Mouse (Mus musculus) right cerebral cortex, postnatal 14 days (tissue): ENCODE measurements around the gene Psen1.
A peak's percentile ranks its signal among the peaks of the same experiment; 100 is the strongest.

ENCODE experiments used
- DNase-seq: peaks from one replicate; pipeline ENCODE4 v3.0.0; 2022

Gene Psen1

GRCm38 (mm10) chr12:83687934-83688315 lies at the start of gene Psen1:
Gene Psen1, plus strand, starts transcription at chr12:83688152.
- DNase-seq = peak; percentile 93

GRCm38 (mm10) chr12:83641233-83641632 lies 46.7 kb upstream of the Psen1 start:
- no peak for DNase-seq

DNA sequence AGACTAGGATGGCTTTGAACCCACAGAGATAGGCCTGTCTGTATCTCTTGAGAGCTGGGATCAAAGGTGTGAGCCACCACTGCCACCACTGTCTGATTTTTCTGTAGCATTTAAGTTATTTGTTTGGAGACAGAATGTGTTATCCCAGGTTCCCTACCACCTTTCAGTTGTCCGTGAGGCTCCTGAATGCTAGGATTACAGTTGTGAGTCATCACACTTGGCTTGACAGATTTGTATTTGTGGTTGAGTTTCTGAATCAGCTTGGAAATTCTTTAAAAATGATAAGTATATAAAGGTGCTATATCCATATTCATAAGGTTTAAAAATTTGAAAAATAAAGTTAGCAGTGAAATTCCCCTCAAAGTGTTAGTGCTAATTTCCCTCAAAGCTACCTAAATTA lies 44.8 kb upstream of the Psen1 start:
- no peak for DNase-seq

DNA sequence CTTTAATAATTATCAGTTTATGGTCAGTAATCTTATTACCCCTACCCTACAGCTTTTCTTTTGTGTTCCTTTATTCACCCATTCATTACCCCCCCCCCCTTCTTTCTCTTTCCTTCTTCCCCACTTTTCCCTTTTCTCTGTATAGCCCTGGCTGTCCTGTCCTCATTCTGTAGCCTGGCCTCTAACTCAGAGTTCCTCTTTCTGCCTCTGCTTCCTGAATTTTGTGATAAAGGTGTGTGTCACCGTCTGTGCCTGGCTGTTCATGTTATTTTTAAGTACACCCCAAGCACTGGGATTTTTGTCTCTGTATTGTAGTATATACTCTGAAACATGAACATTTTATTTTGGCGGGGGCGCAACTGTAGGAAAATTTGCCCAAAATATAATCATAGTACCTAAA lies 37.6 kb upstream of the Psen1 start:
- DNase-seq = no peak

DNA sequence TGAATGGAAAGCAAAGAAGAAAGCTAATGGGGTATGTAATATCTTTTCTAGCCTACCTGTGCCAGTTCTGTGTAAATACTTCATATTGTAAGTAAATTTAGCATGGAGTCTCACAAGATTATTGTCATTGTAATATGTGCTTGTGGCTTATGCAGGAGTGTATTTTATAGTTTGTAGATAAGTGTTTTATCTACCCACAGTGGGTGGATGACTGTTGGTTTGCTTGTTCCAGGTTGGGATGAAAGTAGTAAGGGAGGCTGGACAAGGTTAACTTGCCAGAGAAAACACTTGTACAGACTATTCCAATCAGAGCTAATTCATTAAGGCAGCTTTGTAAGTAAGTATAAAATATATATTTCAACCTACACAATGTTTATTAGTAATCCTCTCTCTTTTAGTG lies 36.5 kb upstream of the Psen1 start:
- DNase-seq = no peak

DNA sequence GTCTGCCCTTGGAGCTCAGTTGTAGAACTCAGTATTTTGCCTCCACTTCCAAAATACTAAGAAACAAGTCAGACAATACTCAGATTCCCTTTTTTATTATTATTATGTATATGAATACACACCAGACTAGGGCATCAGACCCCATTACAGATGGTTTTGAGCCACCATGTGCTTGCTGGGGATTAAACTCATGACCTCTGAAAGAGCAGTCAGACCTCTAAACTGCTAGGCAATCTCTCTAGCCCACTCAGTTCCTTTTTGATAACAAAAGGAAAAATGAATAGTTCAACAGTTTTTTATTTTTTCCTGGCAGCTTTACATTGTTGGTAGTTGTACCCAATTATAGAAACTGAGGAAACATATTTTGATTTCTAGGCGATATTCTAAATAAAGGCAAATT lies 2.5 kb upstream of the Psen1 start:
- DNase-seq = no peak

- DNase-seq = no peak
Observed at GRCm38 (mm10) chr12:83686575-83687350, 1.2 kb upstream of the Psen1 start.

- peak; percentile 34 for DNase-seq
Observed at GRCm38 (mm10) chr12:83688316-83689086, 549 bp downstream of the Psen1 start.

GRCm38 (mm10) chr12:83689087-83689432 lies 1.1 kb downstream of the Psen1 start:
- DNase-seq = no peak

- DNase-seq = no peak
Observed at GRCm38 (mm10) chr12:83694011-83694410, 6.1 kb downstream of the Psen1 start.

GRCm38 (mm10) chr12:83694669-83695068 lies 6.7 kb downstream of the Psen1 start:
- no peak for DNase-seq

DNA sequence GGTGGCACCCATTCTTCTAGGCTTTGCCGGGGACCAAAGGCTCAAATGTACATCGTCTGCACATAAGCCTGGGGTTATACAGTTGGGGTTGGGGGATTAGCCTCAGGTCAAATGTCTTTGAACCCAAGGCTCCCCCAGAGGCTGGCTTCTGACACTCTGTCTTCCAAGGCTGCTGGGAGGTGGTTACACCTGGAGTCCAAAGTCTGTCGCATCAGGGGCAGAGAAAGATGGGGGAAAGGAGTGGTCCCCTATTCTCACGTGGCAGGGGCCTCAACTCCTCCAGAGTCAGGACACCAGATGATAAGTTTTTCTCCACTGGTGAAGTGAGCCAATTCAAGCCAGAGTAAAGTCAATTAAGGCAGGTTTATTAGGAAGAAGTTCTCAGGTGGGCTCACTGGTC lies 10.7 kb downstream of the Psen1 start:
- DNase-seq = no peak

GRCm38 (mm10) chr12:83701608-83702007 lies 13.7 kb downstream of the Psen1 start:
- DNase-seq = no peak

GRCm38 (mm10) chr12:83702796-83703195 lies 14.8 kb downstream of the Psen1 start:
- DNase-seq = no peak

GRCm38 (mm10) chr12:83706951-83707350 lies 19.0 kb downstream of the Psen1 start:
- no peak for DNase-seq

DNA sequence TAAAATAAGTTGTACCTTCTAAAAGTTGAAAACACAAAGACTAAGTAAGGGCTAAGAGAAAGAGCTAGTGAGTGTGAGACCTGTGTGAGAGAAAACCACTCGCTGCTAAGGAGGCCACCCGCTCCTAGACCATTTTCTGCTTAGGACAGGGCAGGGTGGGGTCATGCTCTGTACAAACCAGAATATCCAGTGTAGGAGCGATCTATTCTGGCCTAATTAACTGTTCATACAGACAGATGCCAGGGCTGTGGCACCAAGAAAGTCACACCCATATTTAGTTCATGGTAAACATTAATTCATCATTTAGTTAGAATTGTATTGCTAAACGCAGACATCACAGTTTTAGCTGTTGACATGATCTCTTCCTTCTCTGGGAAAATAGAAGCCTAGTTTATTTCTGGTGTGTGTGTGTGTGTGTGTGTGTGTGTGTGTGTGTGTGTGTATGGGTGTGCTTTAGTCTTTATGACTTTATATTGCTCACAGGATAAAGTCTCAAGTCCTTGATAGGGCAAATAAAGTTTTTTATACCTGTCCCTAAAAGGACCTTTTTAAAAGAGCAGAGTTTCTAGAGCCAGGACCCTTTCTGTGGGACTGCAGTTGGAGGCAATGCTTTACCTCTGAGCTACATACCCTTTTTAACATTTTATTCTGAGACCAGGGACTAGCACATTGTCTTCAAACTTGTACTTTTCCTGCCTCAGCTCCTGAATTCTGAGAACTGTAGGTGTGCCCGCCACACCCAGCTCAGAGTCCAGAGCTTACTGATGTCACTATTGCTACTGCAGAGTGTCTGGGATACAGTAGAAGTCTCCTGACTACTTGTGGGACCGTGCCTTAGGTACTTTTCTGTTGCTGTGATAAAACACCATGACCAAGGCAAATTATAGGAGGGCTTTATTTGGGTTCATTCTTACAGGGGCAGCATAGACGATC lies 20.5 kb downstream of the Psen1 start:
- DNase-seq = no peak

DNA sequence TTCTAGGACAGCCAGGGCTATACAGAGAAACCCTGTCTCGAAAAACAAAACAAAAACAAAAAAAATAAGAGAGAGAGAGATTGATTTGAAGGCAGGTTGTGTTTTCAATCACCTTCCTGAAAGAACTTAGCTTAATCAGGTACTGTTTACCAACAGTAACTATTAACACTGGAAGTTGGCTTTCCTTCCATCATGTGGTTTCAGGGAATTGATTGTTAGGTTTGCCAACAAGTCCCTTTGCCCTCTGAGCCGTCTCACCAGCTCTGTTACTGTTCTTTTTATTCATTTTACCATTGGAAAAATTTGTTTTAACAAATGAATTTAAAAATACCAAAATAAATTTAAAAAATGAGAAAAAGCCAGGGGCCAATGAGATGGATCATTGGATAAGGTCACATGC lies 22.0 kb downstream of the Psen1 start:
- no peak for DNase-seq

DNA sequence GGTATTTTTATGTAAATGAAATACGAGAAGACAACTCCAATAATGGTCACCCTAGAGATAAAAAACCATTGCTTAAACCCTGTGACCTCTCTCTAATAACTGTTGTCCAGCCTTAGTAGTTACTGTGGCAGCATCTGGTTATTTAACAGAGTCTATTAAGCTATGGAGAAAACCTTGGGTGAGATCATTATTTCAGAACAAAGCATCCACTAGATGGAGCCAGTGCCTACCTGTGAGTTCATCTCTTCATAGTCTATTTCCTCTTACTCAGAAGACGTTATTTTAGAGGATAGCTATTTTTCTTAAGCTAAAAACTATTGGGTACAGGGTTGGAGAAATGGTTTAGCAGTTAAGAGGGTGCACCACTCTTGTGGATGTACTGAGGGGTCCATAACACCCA lies 25.8 kb downstream of the Psen1 start:
- no peak for DNase-seq

DNA sequence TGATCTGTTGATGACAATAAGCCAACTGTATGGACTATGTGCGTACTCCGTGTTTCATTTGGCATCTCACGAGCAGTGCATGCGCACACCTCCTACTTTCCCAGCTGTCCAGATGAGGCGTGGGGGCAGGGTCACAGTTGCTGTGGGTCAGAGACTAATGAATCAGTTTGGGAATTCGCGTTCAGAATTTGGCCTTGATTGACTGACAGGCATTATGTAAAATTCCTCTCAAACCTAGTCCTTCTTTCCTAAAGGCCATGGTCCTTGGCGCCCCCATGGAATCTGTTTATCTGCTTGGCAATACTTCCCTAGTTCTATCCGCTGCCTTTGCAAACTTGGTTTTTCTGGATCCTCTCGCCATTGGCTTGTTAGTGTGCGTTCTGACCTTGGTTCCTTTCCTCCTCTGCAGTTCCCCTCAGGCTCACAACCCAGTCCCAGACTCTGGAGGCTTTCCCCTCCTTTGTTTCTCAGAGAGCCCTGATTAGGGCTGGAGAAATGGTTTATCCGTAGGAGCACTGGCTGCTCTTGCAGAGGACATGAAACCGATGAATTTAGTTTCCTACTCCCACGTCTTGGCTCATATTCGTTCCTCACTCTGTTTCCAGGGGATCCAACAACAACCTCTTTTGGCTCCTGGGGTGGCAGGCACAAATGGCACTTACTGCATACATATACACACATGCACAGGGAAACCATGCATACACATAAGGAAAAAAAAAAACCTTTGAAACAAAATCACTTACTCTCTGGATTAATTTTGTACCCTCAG lies 28.6 kb downstream of the Psen1 start:
- DNase-seq = no peak

- no peak for DNase-seq
Observed at GRCm38 (mm10) chr12:83719431-83719830, 31.5 kb downstream of the Psen1 start.

GRCm38 (mm10) chr12:83721281-83721680 lies 33.3 kb downstream of the Psen1 start:
- no peak for DNase-seq

DNA sequence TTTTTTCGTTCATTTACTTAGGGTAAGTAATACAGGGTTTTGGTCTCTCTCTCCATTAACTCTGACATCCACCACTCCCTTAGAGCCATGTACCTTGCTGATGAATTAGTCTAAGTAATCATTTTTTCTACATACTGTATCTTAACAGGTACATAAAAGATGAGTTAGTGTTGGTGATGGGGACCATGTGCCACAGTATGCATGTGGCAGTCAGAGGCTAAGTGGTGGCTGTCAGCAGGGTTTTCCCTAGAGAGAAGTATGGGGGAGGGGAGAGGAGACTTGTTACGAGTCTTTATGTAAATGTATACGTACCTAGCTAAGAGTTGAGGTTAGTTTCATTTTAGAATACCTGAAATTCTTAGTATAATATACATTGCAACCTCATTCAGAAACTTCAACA lies 35.1 kb downstream of the Psen1 start:
- DNase-seq = no peak
